Mouse (Mus musculus) ES-E14 (cell line): ENCODE measurements at regions not wholly inside any gene's neighbourhood (a gene's known extent, or its start where the extent isn't known, plus 50 kb on each side); places are given as distances from the start of the nearest gene placed in this dataset.

Source experiments
- DNase-seq: peaks from one replicate; pipeline ENCODE4 v3.0.0-alpha.2; 2013; ENCODE audit warnings: low read depth, low spot score
- H3K27ac ChIP-seq: 2 replicates; pipeline ENCODE4 v1.5.1; 2012; ENCODE audit warnings: low read depth, mild to moderate bottlenecking, low read length, moderate library complexity, mixed read lengths; ENCODE audit not compliant: poor library complexity, insufficient read depth, severe bottlenecking
- H3K36me3 ChIP-seq: 2 replicates; pipeline ENCODE4 v1.6.1; 2012; ENCODE audit warnings: mild to moderate bottlenecking, low read length, moderate library complexity, mixed read lengths; ENCODE audit not compliant: control insufficient read depth, poor library complexity, insufficient read depth, severe bottlenecking
- H3K4me1 ChIP-seq, 2 experiments: fragments of 150-350 bp in 1 of 2; sonication (generic) in 1 of 2; 2 replicates each; pipeline ENCODE4 v1.6.1; 2012; ENCODE audit warnings: low read length in 2 of 2, mild to moderate bottlenecking in 1 of 2, mixed read lengths in 1 of 2; ENCODE audit not compliant: control insufficient read depth in 2 of 2, insufficient read depth in 2 of 2, poor library complexity in 1 of 2
- H3K4me3 ChIP-seq, 2 experiments: fragments of 150-350 bp in 1 of 2; sonication (generic) in 1 of 2; 2 replicates each; pipeline ENCODE4 v1.5.1; 2012; ENCODE audit warnings: low read length in 2 of 2, low read depth in 1 of 2, mild to moderate bottlenecking in 1 of 2, mixed read lengths in 1 of 2; ENCODE audit not compliant: insufficient read depth in 1 of 2, poor library complexity in 1 of 2, severe bottlenecking in 1 of 2
- H3K9ac ChIP-seq: 2 replicates; pipeline ENCODE4 v1.6.1; 2012; ENCODE audit warnings: low read depth, mild to moderate bottlenecking, low read length, mixed read lengths; ENCODE audit not compliant: poor library complexity, insufficient read depth, severe bottlenecking
- H3K9me3 ChIP-seq: fragments of 150-350 bp; sonication (generic); 2 replicates; pipeline ENCODE4 v1.6.1; 2012; ENCODE audit warnings: low read depth, mild to moderate bottlenecking, low read length; ENCODE audit not compliant: control insufficient read depth, insufficient read depth
- CHD2 ChIP-seq: IDR thresholded peaks from 2 replicates; pipeline ENCODE4 v1.6.1; 2014; ENCODE audit warnings: mild to moderate bottlenecking, low read depth, low read length, inconsistent platforms
- HCFC1 ChIP-seq: IDR thresholded peaks from 2 replicates; pipeline ENCODE4 v1.6.1; 2012; ENCODE audit warnings: low read length, inconsistent platforms, borderline replicate concordance; ENCODE audit not compliant: insufficient read depth
- MAFK ChIP-seq: IDR thresholded peaks from 2 replicates; pipeline ENCODE4 v1.6.1; 2014; ENCODE audit warnings: mild to moderate bottlenecking, low read depth, low read length, inconsistent platforms; ENCODE audit not compliant: insufficient read depth
- ZC3H11A ChIP-seq: IDR thresholded peaks from 2 replicates; pipeline ENCODE4 v1.6.1; 2012; ENCODE audit warnings: low read depth, mild to moderate bottlenecking, inconsistent platforms, low read length, borderline replicate concordance
- ZNF384 ChIP-seq: IDR thresholded peaks from 2 replicates; pipeline ENCODE4 v1.6.1; 2012; ENCODE audit warnings: low read depth, low read length, inconsistent platforms
- in situ Hi-C, 2 experiments: fragments of 600-800 bp; cut with MboI; formaldehyde crosslinking; loops; one replicate each; pipeline ENCODE4 v1.15.1; 2025; ENCODE audit warnings: low sequenced_read_pairs in 2 of 2, inconsistent platforms in 1 of 2; ENCODE audit not compliant: unreplicated experiment in 2 of 2

- in situ Hi-C loops = loop anchor here in 1 of 2 experiments (25.0 kb wide), 1 partner anchor 580 kb away; the partner anchor contains the start of gene Cdkl2
- no peak for DNase-seq
- H3K9me3 ChIP-seq = no peaks in the 10 kb centered on the region
- no peak overlapping the region for H3K9ac ChIP-seq
- no peak overlapping the region for H3K27ac ChIP-seq
- no peak overlapping the region for H3K4me3 ChIP-seq
- H3K4me1 ChIP-seq = no peaks in the 10 kb centered on the region
- H3K36me3 ChIP-seq = no peaks in the 10 kb centered on the region
- TF ChIP-seq ZC3H11A (no peak), MAFK (no peak), ZNF384 (no peak), CHD2 (no peak), HCFC1 (no peak)
Measured at GRCm38 (mm10) chr5:91456924-91457323, 54.1 kb upstream of the Btc start.

DNA sequence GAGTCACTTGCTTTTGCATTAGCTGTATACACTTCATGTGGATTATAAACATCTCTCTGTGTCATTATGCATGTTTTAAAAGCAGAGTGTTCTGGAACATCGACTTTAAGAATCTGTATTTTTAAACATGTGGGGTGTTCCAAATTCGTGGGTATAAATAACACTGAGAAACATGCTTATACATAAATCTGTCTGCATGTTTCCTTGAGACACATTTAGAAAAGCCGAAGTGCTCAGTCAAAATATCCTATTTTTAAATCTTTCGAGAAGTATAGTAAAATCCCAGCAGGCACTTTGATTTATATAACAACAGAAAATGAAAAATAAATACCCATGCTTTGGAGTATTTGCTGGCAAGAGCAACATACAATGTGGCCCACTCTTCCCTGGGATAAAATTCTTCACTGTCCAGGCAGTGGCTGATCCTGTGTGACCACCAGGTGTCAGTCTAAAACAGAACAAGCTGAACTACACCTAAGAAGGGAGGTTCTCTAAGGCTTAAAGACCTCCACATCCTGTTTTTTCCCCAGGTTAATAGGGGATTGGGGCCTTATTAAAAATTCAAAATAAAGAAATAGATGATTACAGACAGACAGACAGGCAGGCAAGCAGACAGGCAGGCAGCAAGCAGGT, 52.4 kb upstream of the Parm1 start:
- peak; percentile 41 for DNase-seq
- Histone ChIP-seq H3K36me3 (no peaks in the 10 kb centered on the region), H3K4me3 (no peak overlapping the region), H3K9ac (no peak overlapping the region), H3K27ac (no peak overlapping the region), H3K9me3 (no peaks in the 10 kb centered on the region), H3K4me1 (0 out of 4 replicates have a peak, but pooled peaks cover 0 to 4% of the 10 kb centered on the region in 2 experiments)
- in situ Hi-C loops = loop anchor here in 1 of 2 experiments (25.0 kb wide), 1 partner anchor 572 kb away; the partner anchor contains the start of gene Cdkl2
- TF ChIP-seq ZC3H11A = peak; percentile 80; the same call in 1 of the 2 replicates
- no peak for TF ChIP-seq HCFC1
